Mouse (Mus musculus): ENCODE results near the gene Serac1.

DNA sequence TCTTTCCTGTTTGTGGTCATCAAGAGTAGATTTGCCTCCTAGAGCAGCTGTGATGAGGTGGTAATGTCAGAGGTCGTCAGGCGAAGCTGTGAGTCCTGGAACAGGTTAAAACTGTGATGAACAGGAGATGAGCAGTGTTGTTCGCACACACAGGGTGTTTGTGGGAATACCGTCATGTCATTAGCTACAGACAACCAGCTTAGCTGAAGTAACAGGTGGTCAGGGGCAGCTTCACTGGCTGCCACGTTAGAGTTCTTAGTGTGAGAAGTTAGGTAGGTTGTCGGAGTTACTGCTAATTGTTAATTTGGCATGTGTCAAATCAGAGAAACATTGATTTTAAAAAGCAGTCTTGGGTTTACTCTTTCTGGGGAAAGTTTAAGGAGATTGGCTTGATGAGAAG, 34.1 kb upstream of the Serac1 start:
- TF ChIP-seq HCFC1 (IDR thresholded peaks at IDR 0.05; ENCODE audit: borderline replicate concordance, insufficient read depth, low read length) (no peak), CHD2 (IDR thresholded peaks at IDR 0.05; ENCODE audit: low read depth, low read length) (no peak), ZNF384 (IDR thresholded peaks at IDR 0.05; ENCODE audit: low read depth, low read length) (no peak), ZC3H11A (IDR thresholded peaks at IDR 0.05; ENCODE audit: borderline replicate concordance, low read depth, low read length) (no peak)
